Mouse (Mus musculus): ENCODE measurements at regions not wholly inside any gene's neighbourhood (a gene's known extent, or its start where the extent isn't known, plus 50 kb on each side); places are given as distances from the start of the nearest gene placed in this dataset.
"Not testable (repeated sequence)": the region's sequence is repeated elsewhere in the genome, so short reads cannot be mapped to it uniquely, and the experiment has no call there.

DNA sequence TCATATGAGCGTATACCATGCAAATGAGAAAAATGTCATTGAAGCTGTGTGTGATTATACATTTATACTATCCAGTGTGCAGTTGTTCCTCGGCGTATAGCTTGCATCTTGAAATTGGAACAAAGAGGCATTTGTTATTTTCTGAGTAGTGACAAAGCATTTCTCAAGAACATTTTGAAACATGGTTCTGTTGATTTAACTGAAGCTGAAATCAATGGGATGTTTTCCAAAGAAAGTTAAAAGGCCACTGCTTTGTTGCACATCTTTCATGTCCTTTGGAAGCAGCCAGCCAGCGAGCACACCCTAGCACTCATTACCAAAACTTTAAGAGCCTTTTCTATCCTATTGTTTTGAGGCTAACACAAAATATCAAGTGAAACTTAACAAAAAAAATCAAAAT lies 594.1 kb upstream of the Klhl29 start:
- DNase-seq (ENCODE audit: low spot score in 2 of 2): no peak

DNA sequence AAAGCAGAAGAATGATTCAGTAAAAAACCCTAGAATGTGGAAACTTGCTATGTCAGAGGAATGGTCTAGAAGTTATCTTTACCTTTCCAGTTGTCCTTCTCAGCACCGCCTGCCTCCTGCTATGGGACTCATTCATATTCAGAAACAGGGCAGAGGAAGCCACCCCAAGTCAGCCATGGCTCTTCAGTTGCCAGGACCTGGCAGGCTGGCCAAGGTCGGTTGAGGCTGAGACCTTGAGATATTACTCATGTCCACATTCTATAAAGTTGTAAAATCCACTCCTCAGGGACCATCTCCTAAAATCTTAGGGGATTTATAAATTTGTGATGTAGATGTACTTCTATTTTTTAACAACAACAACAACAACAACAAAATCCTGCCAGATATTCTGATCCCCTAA lies 580.7 kb upstream of the Klhl29 start:
- no peak for DNase-seq (ENCODE audit: low spot score in 2 of 2)

DNA sequence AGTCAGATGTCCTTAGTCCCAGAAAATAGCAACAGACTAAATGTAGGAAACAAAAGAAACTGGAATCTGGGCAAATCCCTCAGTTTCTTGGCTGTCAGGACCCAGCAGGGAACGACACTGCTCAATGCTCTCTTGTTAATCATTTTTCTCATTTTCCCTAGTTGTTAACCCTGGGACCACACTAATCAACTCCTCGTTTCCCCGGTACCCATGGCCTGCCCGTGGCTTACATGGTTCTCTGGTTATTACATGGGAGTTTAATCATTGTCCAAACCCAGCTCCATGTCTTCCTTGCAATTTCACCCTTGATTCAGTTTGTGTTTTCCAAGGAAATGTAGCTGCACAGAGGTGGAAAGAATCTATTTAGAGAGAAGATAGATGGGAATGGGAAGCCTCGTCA lies 580.1 kb upstream of the Klhl29 start:
- no peak for DNase-seq (ENCODE audit: low spot score in 2 of 2)

DNA sequence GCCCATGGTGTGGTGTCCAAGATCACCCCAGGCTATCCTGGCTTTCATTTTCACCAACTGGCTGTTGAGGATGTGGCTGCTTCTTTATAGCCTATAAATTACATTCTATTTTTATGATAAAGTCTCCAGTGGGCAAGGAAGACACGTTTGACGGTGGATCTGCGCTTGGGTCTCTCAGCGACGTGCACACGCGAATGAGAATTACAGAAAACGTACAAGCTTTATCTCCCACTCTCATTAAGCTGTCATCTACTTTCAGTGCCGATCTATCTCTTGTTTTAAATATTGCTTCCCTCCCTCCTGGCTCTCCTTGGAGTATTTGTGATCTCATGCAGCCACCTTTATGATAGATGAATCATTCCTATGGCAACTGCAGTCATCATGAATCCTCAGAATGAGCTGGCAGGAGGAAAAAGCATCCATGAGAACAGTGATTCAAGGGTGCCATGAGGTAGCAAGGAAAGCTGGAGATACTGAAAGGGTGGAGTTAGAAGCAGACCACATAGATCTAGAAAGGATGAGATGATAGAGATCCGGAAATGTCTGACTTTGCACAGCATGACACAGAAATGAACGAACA lies 568.0 kb upstream of the Klhl29 start:
- DNase-seq (ENCODE audit: low spot score in 2 of 2): peak in 1 of 2 experiments; percentile 2

DNA sequence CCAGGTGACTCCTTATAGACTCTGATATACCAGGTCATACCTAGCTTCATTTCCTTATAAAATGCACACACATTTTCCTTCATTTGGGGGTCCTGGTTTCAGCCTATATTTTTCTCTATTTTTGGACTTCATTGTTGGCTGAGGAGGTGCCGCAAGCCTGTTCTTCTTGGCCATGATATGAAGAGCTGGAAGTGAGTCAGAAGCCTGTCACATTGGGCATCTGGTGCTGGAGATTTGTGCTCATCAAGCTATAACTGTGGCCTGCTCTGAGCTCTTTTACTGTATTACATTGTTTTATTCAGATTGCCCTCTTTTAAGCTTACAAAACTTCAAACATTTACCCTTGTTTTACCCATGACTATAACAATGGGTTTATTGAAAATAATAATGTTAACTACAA lies 545.8 kb upstream of the Klhl29 start:
- no peak for DNase-seq (ENCODE audit: low spot score in 2 of 2)

DNA sequence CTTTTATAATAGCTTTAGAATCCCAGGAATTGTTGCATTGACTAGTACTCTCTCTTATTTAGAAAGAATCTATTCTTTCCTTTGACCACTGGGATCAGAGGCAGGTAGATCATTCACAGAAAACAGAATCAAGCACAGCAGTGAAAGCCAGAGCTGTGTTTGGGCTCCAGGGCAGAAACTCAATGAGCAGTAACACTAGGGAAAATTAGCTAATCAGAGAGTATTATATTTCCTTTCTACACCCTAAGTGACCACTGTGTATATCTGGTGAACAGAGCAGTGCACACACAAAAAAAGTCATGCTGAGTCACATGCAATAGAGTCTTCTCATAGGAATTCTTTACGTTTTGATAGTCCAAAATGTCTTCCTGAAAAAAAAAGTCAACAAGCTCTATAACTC lies 542.5 kb upstream of the Klhl29 start:
- no peak for DNase-seq (ENCODE audit: low spot score in 2 of 2)

DNA sequence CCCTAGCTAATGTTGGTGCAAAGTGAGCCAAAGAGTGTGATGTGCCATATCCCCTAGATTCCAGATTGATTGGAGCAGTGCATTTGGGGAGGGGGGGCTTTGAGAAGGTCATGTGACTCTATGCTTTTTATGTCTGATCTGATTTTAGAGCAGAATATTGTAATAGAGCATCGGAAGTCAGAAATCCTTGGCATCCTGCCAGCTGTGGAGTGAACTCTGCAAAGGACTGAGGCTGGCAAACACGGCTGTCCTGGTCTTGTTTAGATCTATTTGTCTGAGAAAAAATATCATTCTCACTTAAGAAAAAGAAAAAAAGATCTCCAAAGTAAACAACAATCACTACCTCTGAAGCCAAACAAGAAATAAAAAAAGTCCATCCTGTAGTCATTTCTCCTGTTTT lies 530.8 kb upstream of the Klhl29 start:
- DNase-seq (ENCODE audit: low spot score in 2 of 2): no peak

DNA sequence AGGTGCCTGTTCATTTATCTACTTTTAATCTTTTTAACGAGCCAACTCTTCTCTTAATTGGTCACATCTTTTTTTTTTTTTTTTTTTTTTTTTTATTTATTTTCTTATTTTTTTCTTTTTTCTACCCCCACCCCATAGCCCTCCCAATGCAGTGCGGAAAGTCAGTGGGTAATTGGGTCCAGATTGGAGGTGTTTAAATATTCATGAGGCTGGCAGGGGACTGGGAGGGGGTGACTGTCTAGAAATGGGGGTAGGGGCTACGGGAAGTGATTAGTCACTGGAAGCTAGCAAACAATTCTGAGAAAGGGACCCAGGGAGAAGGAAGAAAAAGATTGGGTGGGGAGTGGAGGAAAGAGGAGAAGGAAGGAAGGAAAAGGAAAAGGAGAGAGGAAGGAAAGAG lies 516.3 kb upstream of the Klhl29 start:
- not testable (repeated sequence) for DNase-seq (ENCODE audit: low spot score in 2 of 2)

DNA sequence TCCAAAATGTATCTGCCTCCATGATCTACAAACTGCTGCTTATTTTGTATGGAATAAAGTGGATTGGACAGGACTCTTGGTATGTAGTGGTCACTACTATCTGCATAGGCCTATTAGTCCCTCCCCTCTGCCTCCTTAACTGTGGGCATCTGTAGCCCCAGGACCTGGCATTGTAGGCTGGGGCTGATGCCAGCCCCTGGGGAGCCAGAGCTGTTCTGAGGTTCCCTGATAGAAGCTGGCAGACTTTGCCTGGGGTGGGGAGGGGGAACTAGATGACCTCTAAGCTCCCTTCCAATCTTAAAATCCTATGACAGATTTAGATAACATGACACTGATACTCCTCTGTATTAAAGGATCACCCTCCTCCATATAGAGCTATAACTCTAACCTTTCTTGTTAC lies 491.2 kb upstream of the Klhl29 start:
- DNase-seq (ENCODE audit: low spot score in 2 of 2): no peak

DNA sequence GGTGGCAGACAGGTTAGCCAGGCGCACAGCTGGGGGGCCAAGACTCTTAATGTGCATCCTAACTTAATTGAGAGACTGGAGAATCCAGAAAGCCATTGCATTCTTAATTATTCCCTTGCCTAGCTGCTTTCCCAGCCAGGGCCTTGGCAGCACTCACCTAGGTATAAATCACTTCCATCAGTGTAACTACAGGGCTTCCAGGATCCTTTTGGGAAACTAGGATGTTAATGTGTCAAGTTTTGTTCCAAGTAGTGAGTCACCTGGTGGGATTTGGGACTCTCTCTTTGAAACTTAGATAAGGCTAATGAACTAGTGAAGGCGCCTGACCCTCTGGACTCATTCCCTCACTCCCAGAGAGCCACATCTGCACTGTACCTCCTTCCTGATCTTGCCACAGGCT lies 484.3 kb upstream of the Klhl29 start:
- DNase-seq (ENCODE audit: low spot score in 2 of 2): no peak

DNA sequence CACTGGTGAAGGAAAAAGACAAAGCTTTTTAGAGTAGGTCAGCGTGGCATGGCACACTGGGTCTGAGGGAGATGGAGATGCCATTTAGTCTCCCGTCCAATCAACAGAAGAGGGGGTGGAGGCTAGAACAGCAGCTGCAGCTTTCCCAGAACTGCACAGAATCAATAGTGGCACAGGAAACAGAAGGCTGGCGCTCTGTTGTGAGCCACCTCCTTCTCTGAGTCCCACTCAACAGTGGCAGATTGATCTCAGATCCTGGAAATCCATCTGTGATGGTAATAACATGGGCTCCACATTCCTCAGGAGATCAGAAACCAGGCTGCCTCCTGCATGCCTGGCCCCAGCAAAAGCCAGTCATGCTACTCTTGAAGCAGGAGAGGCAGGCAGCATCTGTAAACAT lies 480.9 kb upstream of the Klhl29 start:
- DNase-seq (ENCODE audit: low spot score in 2 of 2): peak; percentile 16 to 37

DNA sequence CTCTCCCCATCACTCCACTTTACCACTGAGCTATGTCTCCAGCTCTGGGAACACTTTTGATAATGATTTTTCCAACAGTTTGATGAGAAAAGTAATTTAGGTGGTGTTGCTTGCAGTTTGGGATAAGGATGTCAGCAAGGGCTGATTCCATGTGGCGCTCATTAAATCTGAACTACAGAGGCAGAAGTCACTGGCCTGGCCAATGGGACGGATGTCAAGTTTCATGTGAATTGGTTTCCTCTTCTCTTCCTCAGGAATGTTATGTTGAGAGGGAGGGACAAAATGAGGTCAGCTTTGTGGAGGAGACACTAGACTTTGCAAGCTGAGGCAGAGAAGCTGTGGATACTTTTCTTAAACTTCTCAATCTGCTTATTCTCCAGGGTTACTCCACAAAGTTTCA lies 434.9 kb upstream of the Klhl29 start:
- DNase-seq (ENCODE audit: low spot score in 2 of 2): no peak

DNA sequence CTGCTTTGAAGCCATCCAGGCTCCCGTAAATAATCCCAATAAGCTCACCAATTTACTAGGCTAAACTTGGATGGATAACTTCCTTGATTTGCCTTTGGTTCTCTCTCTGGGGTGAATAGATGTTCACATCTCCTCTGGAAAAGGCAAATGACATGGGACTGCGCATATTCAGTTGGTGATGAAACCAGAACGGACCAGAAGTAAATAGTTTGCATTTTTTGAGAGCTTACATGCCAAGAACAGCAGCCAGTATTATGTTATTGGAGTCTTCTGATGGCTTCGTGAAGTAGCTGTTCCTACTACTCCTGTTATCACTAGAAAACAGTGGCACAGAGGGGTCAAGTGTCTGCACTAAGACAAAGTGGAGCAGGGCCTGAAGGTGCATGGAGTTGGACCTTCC lies 434.5 kb upstream of the Klhl29 start:
- DNase-seq (ENCODE audit: low spot score in 2 of 2): no peak

DNA sequence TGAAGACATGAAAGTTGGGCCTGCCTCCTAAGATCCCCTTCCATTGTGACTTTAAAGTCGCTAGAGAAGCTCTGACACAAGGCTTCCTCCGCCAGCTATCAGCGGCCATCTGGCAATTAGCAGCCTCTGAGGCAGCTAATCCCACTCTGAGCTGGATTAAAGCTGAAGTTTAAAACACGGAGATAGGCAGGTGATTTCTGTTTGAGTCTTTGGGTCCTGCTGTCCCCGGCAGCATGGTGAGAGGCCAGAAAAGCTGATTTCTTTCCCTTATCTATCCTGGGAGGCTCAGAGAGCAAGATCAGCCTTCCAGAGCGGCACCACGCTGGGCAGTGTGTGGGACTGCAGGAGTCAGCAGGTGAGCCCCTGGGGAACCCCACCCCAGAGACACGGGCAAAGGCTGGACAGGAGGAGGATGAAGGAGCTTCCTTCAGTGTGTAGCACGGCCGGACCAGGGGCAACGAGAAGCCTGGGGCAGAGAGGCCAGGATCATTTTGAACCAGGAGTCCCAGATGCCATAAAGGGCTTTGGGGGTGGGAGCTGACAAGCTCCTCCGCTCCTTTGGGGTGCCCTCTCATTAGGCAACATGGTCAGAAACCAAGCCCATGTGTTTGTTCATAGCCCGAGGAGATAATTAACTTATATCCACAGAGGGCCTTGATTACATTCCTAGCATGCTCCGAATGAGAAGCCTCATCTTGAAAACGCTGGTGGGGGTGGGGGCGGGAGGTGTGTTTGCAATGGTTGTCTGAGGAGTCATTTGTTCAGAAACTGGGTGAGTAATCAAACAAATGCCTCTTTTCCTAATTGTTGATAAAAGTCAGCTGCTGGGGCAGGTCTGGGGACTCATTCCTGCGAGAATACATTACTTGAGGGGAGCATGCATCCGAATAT lies 432.8 kb upstream of the Klhl29 start:
- DNase-seq (ENCODE audit: low spot score in 2 of 2): no peak

DNA sequence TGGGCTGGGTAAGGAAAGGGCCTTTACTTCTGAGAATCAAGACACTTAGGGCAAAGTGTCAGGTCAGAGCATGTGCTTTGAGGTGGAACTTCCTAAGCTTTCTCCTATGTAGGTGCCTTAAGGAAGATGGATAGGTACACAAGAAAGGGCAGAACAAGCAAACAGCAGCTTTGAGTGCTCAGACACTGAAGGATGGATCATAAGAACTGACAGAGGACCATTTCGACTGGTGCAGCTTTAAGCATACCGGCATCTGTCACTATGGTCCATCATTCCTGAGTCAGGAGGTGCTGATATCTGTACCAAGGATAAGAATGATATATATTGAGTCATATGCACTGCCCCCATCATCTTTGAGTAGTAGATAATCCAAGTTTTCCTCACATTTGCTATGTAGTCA lies 430.2 kb upstream of the Klhl29 start:
- DNase-seq (ENCODE audit: low spot score in 2 of 2): no peak

DNA sequence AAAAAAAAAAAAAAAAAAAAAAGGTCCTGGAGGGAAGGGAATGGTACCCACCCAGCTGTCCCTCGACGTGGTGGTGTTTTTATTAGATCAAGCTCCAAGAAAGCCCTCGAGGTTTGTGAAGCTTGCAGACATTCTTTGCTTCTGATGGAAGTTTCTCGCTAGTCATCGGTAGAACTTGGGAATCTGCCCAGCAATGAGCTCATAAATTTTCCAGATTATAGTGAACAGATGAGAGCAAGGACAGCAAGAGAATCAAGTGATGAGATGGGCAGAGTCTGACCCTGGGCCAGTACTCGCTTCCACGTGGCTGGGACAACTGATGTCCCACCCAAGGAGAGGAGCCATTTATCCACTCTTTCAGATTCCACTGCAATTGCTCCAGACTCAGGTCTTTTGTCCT lies 417.6 kb upstream of the Klhl29 start:
- peak; percentile 7 to 13 for DNase-seq (ENCODE audit: low spot score in 2 of 2)

DNA sequence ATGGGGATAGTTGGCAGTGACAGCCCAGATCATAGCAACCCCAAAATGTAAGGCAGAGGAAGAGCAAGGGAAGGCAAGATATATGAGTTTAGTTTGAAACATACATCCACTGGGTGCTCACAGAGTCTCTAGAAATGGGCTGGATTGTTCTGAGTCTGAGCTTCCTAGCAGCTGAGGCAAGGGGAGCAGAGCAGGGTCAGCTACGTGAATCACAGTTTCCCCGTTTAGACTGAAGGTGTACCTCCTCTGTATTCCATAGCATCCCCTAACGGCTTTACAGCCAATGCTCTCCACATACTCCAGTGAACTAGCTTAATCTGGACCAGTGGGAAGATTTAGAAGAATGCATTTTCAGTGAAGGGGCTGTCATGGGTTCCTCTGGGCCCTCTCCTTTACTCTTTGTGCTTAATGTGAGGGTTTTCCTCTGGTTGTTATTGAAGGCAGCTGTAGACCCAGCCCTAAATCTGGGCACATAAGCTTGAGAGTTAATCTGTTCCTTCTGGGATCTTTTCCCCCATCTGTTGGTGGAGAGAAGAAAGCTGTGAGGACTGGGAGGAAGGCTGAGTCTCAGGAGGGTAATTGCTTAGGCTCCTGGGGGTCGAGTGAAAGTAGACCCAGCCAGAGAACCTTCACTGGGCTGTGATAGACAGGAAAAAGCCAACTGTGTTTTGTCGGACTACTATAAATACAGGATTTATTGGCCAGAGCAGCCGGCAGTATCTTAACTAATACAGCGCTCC lies 411.8 kb upstream of the Klhl29 start:
- no peak for DNase-seq (ENCODE audit: low spot score in 2 of 2)

DNA sequence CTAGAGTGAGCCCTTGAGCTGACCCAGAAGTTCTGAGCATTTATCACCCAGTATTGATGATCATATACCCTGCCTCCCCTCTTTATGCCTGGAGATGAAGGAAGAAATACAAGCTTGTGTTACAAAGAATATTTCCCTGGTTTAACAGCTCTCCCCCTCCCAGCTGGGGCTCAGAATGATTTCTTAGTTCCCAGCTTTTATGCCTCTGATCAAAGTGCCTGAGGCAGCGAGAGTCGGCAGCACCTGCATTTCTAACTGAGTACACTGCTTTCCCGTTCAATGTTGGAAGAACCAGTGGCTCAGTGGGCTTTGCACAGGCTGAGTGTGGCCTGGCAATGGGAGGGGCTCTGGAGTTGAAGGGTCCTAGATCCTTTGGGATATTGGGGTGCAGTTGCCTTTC lies 405.8 kb upstream of the Klhl29 start:
- DNase-seq (ENCODE audit: low spot score in 2 of 2): no peak

DNA sequence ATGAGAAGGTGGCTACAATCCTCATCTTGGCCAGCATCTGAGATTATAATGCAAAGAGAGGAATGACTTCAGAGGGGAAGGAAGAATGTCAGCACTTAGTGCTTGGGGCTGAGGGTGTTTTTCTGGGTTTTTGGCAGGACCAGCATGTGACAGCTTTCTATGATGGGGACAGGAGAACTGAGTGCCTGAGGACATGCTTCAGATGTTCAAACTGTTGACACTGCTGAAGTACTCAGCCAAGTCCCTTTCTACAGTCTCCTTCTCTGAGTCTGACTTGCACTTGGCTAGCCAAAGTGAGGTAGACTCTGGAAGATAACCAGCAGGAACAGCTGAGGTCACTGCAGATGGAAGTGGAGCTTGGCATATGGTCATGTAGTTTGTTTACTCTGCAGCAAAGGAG lies 402.1 kb upstream of the Klhl29 start:
- no peak for DNase-seq (ENCODE audit: low spot score in 2 of 2)

DNA sequence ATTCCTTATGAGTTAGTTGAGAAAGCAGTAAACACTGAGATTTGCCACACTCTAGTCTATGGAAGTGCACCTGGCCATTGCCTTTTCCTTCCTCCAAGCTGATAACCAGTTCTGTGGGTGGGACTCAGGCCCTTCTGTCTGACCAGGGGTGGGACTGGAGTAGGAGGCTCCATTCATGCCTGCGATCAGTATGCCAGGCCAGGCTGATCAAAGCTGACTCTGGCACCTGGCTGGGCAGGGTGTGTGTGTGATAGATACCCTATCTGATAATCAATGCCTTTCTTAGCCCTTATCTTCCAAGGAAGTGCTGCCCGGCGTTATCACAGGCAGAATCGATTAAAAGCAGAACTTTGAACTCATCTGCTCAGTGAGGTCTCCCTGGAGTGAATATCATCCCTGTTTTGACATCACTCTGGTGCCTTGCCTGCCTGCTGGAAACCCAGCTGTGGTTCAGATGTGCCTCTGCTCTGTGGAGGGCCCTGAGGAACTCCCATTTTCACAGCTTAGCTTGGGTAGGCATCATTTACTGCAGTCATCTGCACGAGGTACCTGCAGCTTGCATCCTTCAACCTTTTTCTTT lies 396.0 kb upstream of the Klhl29 start:
- no peak for DNase-seq (ENCODE audit: low spot score in 2 of 2)

DNA sequence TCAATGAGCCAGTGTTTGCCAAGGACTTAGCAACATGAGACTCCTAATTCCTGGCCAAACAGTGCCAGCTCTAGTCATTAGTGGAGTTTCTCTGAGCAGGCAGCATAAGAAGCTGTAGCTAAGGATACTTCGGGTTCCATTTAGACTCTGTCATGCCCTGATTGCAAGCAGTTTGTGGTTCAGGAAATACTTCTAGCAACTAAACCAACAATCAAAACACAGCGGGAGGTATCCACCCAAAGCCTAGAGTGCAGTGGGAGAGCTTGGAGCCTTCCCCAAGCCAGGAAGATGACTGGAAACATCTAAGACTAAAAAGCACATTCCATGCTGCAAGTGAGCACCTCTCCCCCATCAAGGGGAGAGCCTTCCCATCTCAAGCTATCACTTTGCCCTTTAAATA lies 395.0 kb upstream of the Klhl29 start:
- no peak for DNase-seq (ENCODE audit: low spot score in 2 of 2)
